Mouse (Mus musculus): ENCODE results near the gene Cftr.

DNA sequence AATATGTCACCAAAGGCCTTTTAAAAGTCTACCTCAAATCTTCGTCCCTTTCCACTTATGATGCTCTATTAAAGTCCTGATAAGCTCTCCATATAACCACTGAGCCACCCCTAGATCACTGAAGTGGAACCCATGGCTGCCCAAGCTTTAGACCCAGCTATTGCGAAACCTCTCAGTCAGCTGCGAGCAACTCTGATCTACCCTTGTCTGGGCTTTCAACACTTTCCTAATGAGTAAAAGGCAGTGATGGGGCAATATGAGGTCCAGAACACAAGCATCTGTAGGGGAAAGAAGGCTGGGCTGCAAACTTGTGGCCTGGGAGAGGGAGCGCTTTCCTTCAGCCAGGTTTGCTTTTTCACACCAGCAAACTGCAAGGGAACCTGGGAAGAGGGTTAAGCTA, 199.2 kb downstream of the Cftr start:
- TF ChIP-seq CTCF (IDR thresholded peaks at IDR 0.05 in 2 of 3, conservative IDR thresholded peaks at IDR 0.05 in 1 of 3; ENCODE audit: control insufficient read depth in 1 of 3, insufficient read depth in 1 of 3, low read depth in 2 of 3, low read length in 3 of 3, poor library complexity in 1 of 3, severe bottlenecking in 1 of 3) (no peak), ZMIZ1 (IDR thresholded peaks at IDR 0.05; ENCODE audit: low read depth, low read length) (no peak), ZNF384 (IDR thresholded peaks at IDR 0.05; ENCODE audit: low read depth, low read length) (no peak), NELFE (IDR thresholded peaks at IDR 0.05; ENCODE audit: low read depth, low read length) (no peak), CHD1 (IDR thresholded peaks at IDR 0.05; ENCODE audit: low read depth, low read length) (no peak), ETS1 (IDR thresholded peaks at IDR 0.05; ENCODE audit: low read depth, low read length) (no peak), HCFC1 (IDR thresholded peaks at IDR 0.05; ENCODE audit: low read depth, low read length) (no peak), EP300 (IDR thresholded peaks at IDR 0.05; ENCODE audit: low read depth in 1 of 2, low read length in 2 of 2) (no peak), POLR2A (IDR thresholded peaks at IDR 0.05; ENCODE audit: control insufficient read depth in 1 of 2, insufficient read depth in 1 of 2, low read depth in 1 of 2, low read length in 2 of 2, poor library complexity in 1 of 2) (no peak)

All from MEL (cell line).